22 mouse cellular contexts compared by ENCODE assay signal in the genomic region with DNA sequence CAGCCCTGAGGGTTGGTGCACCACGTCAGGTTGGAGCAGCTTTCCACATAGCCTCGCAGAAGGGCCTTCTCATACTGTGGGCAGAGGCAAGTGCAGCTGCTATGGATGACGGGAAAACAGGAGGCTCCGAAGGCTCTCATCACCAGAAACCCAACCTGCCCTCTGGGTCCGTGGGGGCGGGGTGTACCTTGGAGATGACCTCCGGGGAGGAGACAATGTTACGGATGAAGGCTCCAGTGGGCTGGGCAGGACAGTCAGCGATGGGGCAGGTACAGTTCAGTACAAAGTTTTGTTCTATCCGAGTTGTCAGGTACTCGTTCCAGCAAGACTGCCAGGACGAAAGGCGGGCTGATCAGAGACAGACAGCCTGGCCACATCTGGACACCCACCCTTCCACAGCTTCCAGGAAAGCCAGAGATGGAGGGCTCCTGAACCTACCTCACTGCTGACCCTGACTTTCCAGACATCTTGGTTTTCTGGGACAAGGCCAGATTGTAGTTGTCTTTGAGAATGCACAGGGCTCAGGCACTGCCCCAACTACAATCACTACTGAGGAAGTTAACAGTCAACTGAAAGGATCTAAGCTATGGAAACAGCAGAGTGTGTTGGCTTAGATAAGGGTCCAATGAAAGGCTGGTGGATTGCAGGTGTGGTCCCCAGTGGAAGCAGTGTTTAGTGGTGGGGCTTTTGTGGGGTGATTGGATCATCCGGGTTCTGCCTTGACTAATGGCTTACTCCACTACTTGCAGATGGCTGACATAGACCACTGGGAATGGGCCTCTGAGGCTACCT. TPM values are rescaled to one million over a fixed set of nuclear protein-coding genes. Genes with fewer than 3 reads are reported as not detected.
A peak's percentile ranks its signal among the peaks of the same experiment; 100 is the strongest.
DNase-seq lines count a peak whose midpoint lies in the region; ATAC-seq and TF ChIP-seq lines count a peak whose summit lies in the region.
"Had no signal": no experiment of that assay in that cellular context is flagged by ENCODE, and none has a peak within 500 bp of the region (broad histone marks: within the 10 kb centered on the region; RNA-seq: fewer than 3 reads in every experiment).

No protein-coding gene starts in this region.

- H3K27ac ChIP-seq in liver, embryonic 13.5 days = no peak overlapping the region
- no peak overlapping the region for H3K27ac ChIP-seq in liver, postnatal 0 days (ENCODE audit: low read depth)
- no peak overlapping the region for H3K27ac ChIP-seq in kidney, postnatal 0 days
- H3K27ac ChIP-seq: forebrain, embryonic 12.5 days; heart, adult 2 months; hindbrain, embryonic 10.5 days; hindbrain, postnatal 0 days; limb, embryonic 13.5 days; liver, embryonic 15.5 days; stomach, postnatal 0 days had no signal

- H3K9me3 ChIP-seq in liver, embryonic 13.5 days (replicated peaks) = no peaks in the 10 kb centered on the region
- H3K9me3 ChIP-seq in liver, postnatal 0 days (ENCODE audit: low read length) = no peaks in the 10 kb centered on the region
- H3K9me3 ChIP-seq in kidney, postnatal 0 days (replicated peaks; ENCODE audit: low read length) = no peaks in the 10 kb centered on the region
- H3K9me3 ChIP-seq: forebrain, embryonic 12.5 days; hindbrain, embryonic 10.5 days; limb, embryonic 13.5 days; liver, embryonic 15.5 days had no signal

- no peak for TF ChIP-seq EP300 in liver, postnatal 0 days (IDR thresholded peaks at IDR 0.05; ENCODE audit: low read depth)

- H3K4me2 ChIP-seq in liver, embryonic 13.5 days = no peak overlapping the region
- no peak overlapping the region for H3K4me2 ChIP-seq in liver, postnatal 0 days (ENCODE audit: low read depth, low read length)
- H3K4me2 ChIP-seq in kidney, postnatal 0 days (ENCODE audit: low read length) = no peak overlapping the region
- H3K4me2 ChIP-seq: forebrain, embryonic 12.5 days; limb, embryonic 13.5 days; liver, embryonic 15.5 days had no signal

- peaks cover 16% of the 10 kb centered on the region for H3K36me3 ChIP-seq in liver, embryonic 13.5 days
- H3K36me3 ChIP-seq in liver, postnatal 0 days (replicated peaks; ENCODE audit: insufficient read depth, low read length) = no peaks in the 10 kb centered on the region
- H3K36me3 ChIP-seq in kidney, postnatal 0 days (ENCODE audit: insufficient read depth, low read length) = no peaks in the 10 kb centered on the region

- no peak overlapping the region for H3K9ac ChIP-seq in liver, embryonic 13.5 days
- no peak overlapping the region for H3K9ac ChIP-seq in liver, postnatal 0 days (replicated peaks)
- H3K9ac ChIP-seq in kidney, postnatal 0 days (ENCODE audit: low read depth, low read length) = no peak overlapping the region
- H3K9ac ChIP-seq: forebrain, embryonic 12.5 days; limb, embryonic 13.5 days; liver, embryonic 15.5 days had no signal

- 0 out of 2 replicates have a peak, but pooled peaks have one; percentile 23 for ATAC-seq in liver, embryonic 13.5 days (ENCODE audit: low read depth)
- ATAC-seq in liver, postnatal 0 days = no peak
- ATAC-seq in kidney, postnatal 0 days (replicated peaks; ENCODE audit: low FRiP score, low read depth) = peak; percentile 85
- ATAC-seq in megakaryocyte-erythroid progenitor cell, adult 5-6 weeks (replicated peaks; ENCODE audit: low FRiP score, low TSS enrichment, poor library complexity, severe bottlenecking) = peak; percentile 27; the same call in 1 of the 2 replicates
- ATAC-seq: hindbrain, postnatal 0 days; intestine, postnatal 0 days; lung, postnatal 0 days; Patski had no signal

- TF ChIP-seq CTCF in liver, postnatal 0 days (IDR thresholded peaks at IDR 0.05; ENCODE audit: low read depth) = no peak
- TF ChIP-seq CTCF in kidney, postnatal 0 days (IDR thresholded peaks at IDR 0.05; ENCODE audit: low read depth) = no peak

- no peaks in the 10 kb centered on the region for H3K27me3 ChIP-seq in liver, embryonic 13.5 days
- H3K27me3 ChIP-seq in liver, postnatal 0 days (ENCODE audit: insufficient read depth, low read length) = no peaks in the 10 kb centered on the region
- H3K27me3 ChIP-seq in kidney, postnatal 0 days (ENCODE audit: insufficient read depth, low read length) = no peaks in the 10 kb centered on the region
- H3K27me3 ChIP-seq: forebrain, embryonic 12.5 days; limb, embryonic 13.5 days; liver, embryonic 15.5 days; Patski had no signal

- DNase-seq in liver, embryonic 13.5 days = no peak
- no peak for DNase-seq in liver, postnatal 0 days
- peak; percentile 85 for DNase-seq in kidney, adult 18-20 months
- DNase-seq in kidney, postnatal 0 days (ENCODE audit: low spot score) = peak; percentile 57
- DNase-seq in right cerebral cortex, postnatal 36 days (ENCODE audit: low spot score in 2 of 2) = no peak
- DNase-seq in adrenal gland, postnatal 25 days = no peak
- DNase-seq: B cell, adult 2 months; cerebellum, adult 2 months; cerebellum, postnatal 36 days; gastrocnemius, postnatal 10 days; heart, adult 2 months had no signal

- WGBS in liver, embryonic 13.5 days (ENCODE audit: insufficient replicate concordance) = 65% methylated on average over 14 of the region's 14 CpGs
- WGBS in liver, postnatal 0 days (ENCODE audit: insufficient replicate concordance) = 78% methylated on average over 14 of the region's 14 CpGs
- 49% methylated on average over 14 of the region's 14 CpGs for WGBS in kidney, postnatal 0 days

- no peaks in the 10 kb centered on the region for H3K4me1 ChIP-seq in liver, embryonic 13.5 days (replicated peaks)
- H3K4me1 ChIP-seq in liver, postnatal 0 days (ENCODE audit: insufficient read depth) = no peaks in the 10 kb centered on the region
- no peaks in the 10 kb centered on the region for H3K4me1 ChIP-seq in kidney, postnatal 0 days (replicated peaks; ENCODE audit: insufficient read depth, low read length)
- H3K4me1 ChIP-seq: forebrain, embryonic 12.5 days; limb, embryonic 13.5 days; liver, embryonic 15.5 days had no signal

- no peak overlapping the region for H3K4me3 ChIP-seq in liver, embryonic 13.5 days (replicated peaks)
- H3K4me3 ChIP-seq in liver, postnatal 0 days (ENCODE audit: low read depth, low read length) = no peak overlapping the region
- H3K4me3 ChIP-seq in kidney, postnatal 0 days (replicated peaks; ENCODE audit: low read depth, low read length) = no peak overlapping the region
- H3K4me3 ChIP-seq: forebrain, embryonic 12.5 days; heart, adult 2 months; hindbrain, embryonic 10.5 days; limb, embryonic 13.5 days; liver, embryonic 15.5 days; megakaryocyte, embryonic 14.5 days had no signal

RNA-seq across cellular contexts. Expression of gene Dnph1, which starts 7.5 kb away (rescaled TPM):
- polyA plus RNA-seq in liver, embryonic 13.5 days (2015; fragmentation: Nextera tagmentation; extraction: Ambion mirVana) = 34.6 and 35.1 TPM in 2 replicates
- polyA plus RNA-seq in liver, postnatal 0 days (2015; fragmentation: Nextera tagmentation; extraction: Ambion mirVana) = 7.4 and 8.6 TPM in 2 replicates
- 31.8 and 32.7 TPM in 2 replicates for polyA plus RNA-seq in kidney, postnatal 0 days (2015; fragmentation: Nextera tagmentation; extraction: Ambion mirVana)
- 49.4 and 60.5 TPM in 2 replicates for total RNA-seq in megakaryocyte-erythroid progenitor cell, adult 5-6 weeks (2014; fragmentation: Nextera tagmentation)
- total RNA-seq in megakaryocyte-erythroid progenitor cell, adult 5-6 weeks (2017) = 15.6 and 27.7 TPM in 2 replicates
- total RNA-seq in adrenal gland, postnatal 25 days (2021) = 5.3 and 8.4 TPM in 2 replicates

RNA-seq across cellular contexts. Expression of gene Ttbk1, which starts 16.6 kb away (rescaled TPM):
- polyA plus RNA-seq in liver, embryonic 13.5 days (2015; fragmentation: Nextera tagmentation; extraction: Ambion mirVana) = 0.02 TPM in 2 replicates
- not detected in 2 replicates for polyA plus RNA-seq in liver, postnatal 0 days (2015; fragmentation: Nextera tagmentation; extraction: Ambion mirVana)
- polyA plus RNA-seq in kidney, postnatal 0 days (2015; fragmentation: Nextera tagmentation; extraction: Ambion mirVana) = 0.10 and 0.11 TPM in 2 replicates
- 0.10 TPM in 1 of 2 replicates, not detected in the other for total RNA-seq in megakaryocyte-erythroid progenitor cell, adult 5-6 weeks (2014; fragmentation: Nextera tagmentation)
- total RNA-seq in megakaryocyte-erythroid progenitor cell, adult 5-6 weeks (2017) = 0.14 TPM in 1 of 2 replicates, not detected in the other
- 0.52 and 0.55 TPM in 2 replicates for total RNA-seq in adrenal gland, postnatal 25 days (2021)

RNA-seq across cellular contexts. Expression of gene Cul9, which starts 42.1 kb away (rescaled TPM):
- 0.44 and 0.84 TPM in 2 replicates for polyA plus RNA-seq in liver, embryonic 13.5 days (2015; fragmentation: Nextera tagmentation; extraction: Ambion mirVana)
- 1.0 and 1.3 TPM in 2 replicates for polyA plus RNA-seq in liver, postnatal 0 days (2015; fragmentation: Nextera tagmentation; extraction: Ambion mirVana)
- 6.0 and 6.5 TPM in 2 replicates for polyA plus RNA-seq in kidney, postnatal 0 days (2015; fragmentation: Nextera tagmentation; extraction: Ambion mirVana)
- total RNA-seq in megakaryocyte-erythroid progenitor cell, adult 5-6 weeks (2014; fragmentation: Nextera tagmentation) = 14.1 and 19.6 TPM in 2 replicates
- 2.5 and 4.8 TPM in 2 replicates for total RNA-seq in megakaryocyte-erythroid progenitor cell, adult 5-6 weeks (2017)
- total RNA-seq in adrenal gland, postnatal 25 days (2021) = 21.1 and 32.5 TPM in 2 replicates

RNA-seq across cellular contexts. Expression of gene Srf, which starts 51.9 kb away (rescaled TPM):
- polyA plus RNA-seq in liver, embryonic 13.5 days (2015; fragmentation: Nextera tagmentation; extraction: Ambion mirVana) = 2.9 and 3.2 TPM in 2 replicates
- polyA plus RNA-seq in liver, postnatal 0 days (2015; fragmentation: Nextera tagmentation; extraction: Ambion mirVana) = 1.3 and 1.9 TPM in 2 replicates
- polyA plus RNA-seq in kidney, postnatal 0 days (2015; fragmentation: Nextera tagmentation; extraction: Ambion mirVana) = 5.5 and 6.0 TPM in 2 replicates
- 26.2 and 44.3 TPM in 2 replicates for total RNA-seq in megakaryocyte-erythroid progenitor cell, adult 5-6 weeks (2014; fragmentation: Nextera tagmentation)
- total RNA-seq in megakaryocyte-erythroid progenitor cell, adult 5-6 weeks (2017) = 19.3 and 20.5 TPM in 2 replicates
- total RNA-seq in adrenal gland, postnatal 25 days (2021) = 37.1 and 47.1 TPM in 2 replicates

Comparison
In these comparisons a context has a peak if more than half of its experiments do, and no peak if none do; other contexts are left out.
1. DNase-seq: peak in kidney, adult 18-20 months (single experiment) and kidney, postnatal 0 days (single experiment); none in liver, embryonic 13.5 days (single experiment), liver, postnatal 0 days (single experiment), right cerebral cortex, postnatal 36 days (0 of 2) and adrenal gland, postnatal 25 days (single experiment).